Mouse (Mus musculus): ENCODE results near the gene Trarg1. TPM values are rescaled to one million over a fixed set of nuclear protein-coding genes. Genes with fewer than 3 reads are reported as not detected.

Trarg1 gene
- polyA plus RNA-seq, 1 experiment from 2014 or later: 1.3 TPM

GRCm38 (mm10) chr11:76695810-76696209, 16.2 kb downstream of the Trarg1 start:
- no peak overlapping the region for H3K4me3 ChIP-seq (replicated peaks; ENCODE audit: low read depth, low read length)
- H3K4me2 ChIP-seq (ENCODE audit: low read length): no peak overlapping the region
- WGBS: 74% methylated on average over 6 of the region's 6 CpGs
- no peak for ATAC-seq (replicated peaks; ENCODE audit: low FRiP score, low read depth)
- TF ChIP-seq CTCF (IDR thresholded peaks at IDR 0.05; ENCODE audit: low read depth): no peak
- no peak overlapping the region for H3K9ac ChIP-seq (ENCODE audit: low read depth, low read length)
- H3K27ac ChIP-seq: no peak overlapping the region
- DNase-seq (ENCODE audit: low spot score): no peak
- H3K36me3 ChIP-seq (ENCODE audit: insufficient read depth, low read length): no peaks in the 10 kb centered on the region
- no peaks in the 10 kb centered on the region for H3K4me1 ChIP-seq (replicated peaks; ENCODE audit: insufficient read depth, low read length)
- no peaks in the 10 kb centered on the region for H3K27me3 ChIP-seq (ENCODE audit: insufficient read depth, low read length)
- H3K9me3 ChIP-seq (replicated peaks; ENCODE audit: low read length): no peaks in the 10 kb centered on the region

DNA sequence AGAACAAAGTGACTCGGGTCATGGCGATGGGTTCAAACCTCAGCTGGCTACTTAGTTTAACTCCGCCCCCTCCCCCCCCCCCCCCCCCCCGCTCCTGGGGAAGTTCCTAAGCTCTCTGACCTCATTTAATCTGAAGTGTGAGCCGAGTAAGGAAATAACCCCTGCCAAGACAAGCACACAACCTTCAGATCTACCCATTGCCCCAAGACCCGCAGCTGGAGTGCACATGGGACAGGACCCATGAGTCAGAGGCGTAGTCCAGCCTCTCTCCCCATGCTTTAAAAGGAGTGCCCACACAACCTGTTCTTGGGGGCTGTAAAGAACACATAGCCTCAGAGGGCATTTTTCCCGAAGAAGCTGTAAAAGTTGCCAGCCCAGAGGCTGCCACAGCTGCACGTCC, 20.0 kb downstream of the Trarg1 start:
- no peaks in the 10 kb centered on the region for H3K36me3 ChIP-seq (ENCODE audit: insufficient read depth, low read length)
- DNase-seq (ENCODE audit: low spot score) (no peak), ATAC-seq (replicated peaks; ENCODE audit: low FRiP score, low read depth) (no peak)
- TF ChIP-seq CTCF (IDR thresholded peaks at IDR 0.05; ENCODE audit: low read depth): no peak
- 70% methylated on average over 8 of the region's 9 CpGs for WGBS
- H3K27me3 ChIP-seq (ENCODE audit: insufficient read depth, low read length): no peaks in the 10 kb centered on the region
- H3K27ac ChIP-seq: no peak overlapping the region
- no peak overlapping the region for H3K4me3 ChIP-seq (replicated peaks; ENCODE audit: low read depth, low read length)
- no peak overlapping the region for H3K4me2 ChIP-seq (ENCODE audit: low read length)
- H3K9me3 ChIP-seq (replicated peaks; ENCODE audit: low read length): no peaks in the 10 kb centered on the region
- H3K9ac ChIP-seq (ENCODE audit: low read depth, low read length): no peak overlapping the region
- H3K4me1 ChIP-seq (replicated peaks; ENCODE audit: insufficient read depth, low read length): no peaks in the 10 kb centered on the region

GRCm38 (mm10) chr11:76707656-76708055, 28.0 kb downstream of the Trarg1 start:
- no peak for ATAC-seq (replicated peaks; ENCODE audit: low FRiP score, low read depth)
- no peaks in the 10 kb centered on the region for H3K27me3 ChIP-seq (ENCODE audit: insufficient read depth, low read length)
- peaks cover 8% of the 10 kb centered on the region; the same call in 1 of the 2 replicates for H3K4me1 ChIP-seq (replicated peaks; ENCODE audit: insufficient read depth, low read length)
- no peak for TF ChIP-seq CTCF (IDR thresholded peaks at IDR 0.05; ENCODE audit: low read depth)
- DNase-seq (ENCODE audit: low spot score): no peak
- 83% methylated on average over 3 of the region's 3 CpGs for WGBS
- no peak overlapping the region for H3K27ac ChIP-seq
- no peak overlapping the region for H3K4me3 ChIP-seq (replicated peaks; ENCODE audit: low read depth, low read length)
- no peak overlapping the region for H3K4me2 ChIP-seq (ENCODE audit: low read length)
- no peaks in the 10 kb centered on the region for H3K9me3 ChIP-seq (replicated peaks; ENCODE audit: low read length)
- H3K9ac ChIP-seq (ENCODE audit: low read depth, low read length): no peak overlapping the region
- H3K36me3 ChIP-seq (ENCODE audit: insufficient read depth, low read length): no peaks in the 10 kb centered on the region

- Histone ChIP-seq H3K9me3 (replicated peaks; ENCODE audit: low read length) (no peaks in the 10 kb centered on the region), H3K36me3 (ENCODE audit: insufficient read depth, low read length) (no peaks in the 10 kb centered on the region), H3K9ac (ENCODE audit: low read depth, low read length) (no peak overlapping the region), H3K27ac (no peak overlapping the region), H3K4me3 (replicated peaks; ENCODE audit: low read depth, low read length) (no peak overlapping the region), H3K27me3 (ENCODE audit: insufficient read depth, low read length) (no peaks in the 10 kb centered on the region), H3K4me1 (replicated peaks; ENCODE audit: insufficient read depth, low read length) (peaks cover 8% of the 10 kb centered on the region; the same call in 1 of the 2 replicates), H3K4me2 (ENCODE audit: low read length) (no peak overlapping the region)
- 73% methylated on average over 1 of the region's 1 CpGs for WGBS
- ATAC-seq (replicated peaks; ENCODE audit: low FRiP score, low read depth) (no peak), DNase-seq (ENCODE audit: low spot score) (no peak)
- no peak for TF ChIP-seq CTCF (IDR thresholded peaks at IDR 0.05; ENCODE audit: low read depth)
Measured at GRCm38 (mm10) chr11:76708066-76708465, 28.5 kb downstream of the Trarg1 start.

- Histone ChIP-seq H3K27me3 (ENCODE audit: insufficient read depth, low read length) (no peaks in the 10 kb centered on the region), H3K4me1 (replicated peaks; ENCODE audit: insufficient read depth, low read length) (peaks cover 8% of the 10 kb centered on the region; the same call in 1 of the 2 replicates), H3K9me3 (replicated peaks; ENCODE audit: low read length) (no peaks in the 10 kb centered on the region), H3K27ac (peak overlapping the region; percentile 25; the same call in 1 of the 2 replicates), H3K4me2 (ENCODE audit: low read length) (no peak overlapping the region), H3K9ac (ENCODE audit: low read depth, low read length) (no peak overlapping the region), H3K36me3 (ENCODE audit: insufficient read depth, low read length) (no peaks in the 10 kb centered on the region), H3K4me3 (replicated peaks; ENCODE audit: low read depth, low read length) (no peak overlapping the region)
- 17% methylated on average over 1 of the region's 1 CpGs for WGBS
- ATAC-seq (replicated peaks; ENCODE audit: low FRiP score, low read depth): no peak
- no peak for TF ChIP-seq CTCF (IDR thresholded peaks at IDR 0.05; ENCODE audit: low read depth)
- no peak for DNase-seq (ENCODE audit: low spot score)
Measured at GRCm38 (mm10) chr11:76708881-76709280, 29.3 kb downstream of the Trarg1 start.

DNA sequence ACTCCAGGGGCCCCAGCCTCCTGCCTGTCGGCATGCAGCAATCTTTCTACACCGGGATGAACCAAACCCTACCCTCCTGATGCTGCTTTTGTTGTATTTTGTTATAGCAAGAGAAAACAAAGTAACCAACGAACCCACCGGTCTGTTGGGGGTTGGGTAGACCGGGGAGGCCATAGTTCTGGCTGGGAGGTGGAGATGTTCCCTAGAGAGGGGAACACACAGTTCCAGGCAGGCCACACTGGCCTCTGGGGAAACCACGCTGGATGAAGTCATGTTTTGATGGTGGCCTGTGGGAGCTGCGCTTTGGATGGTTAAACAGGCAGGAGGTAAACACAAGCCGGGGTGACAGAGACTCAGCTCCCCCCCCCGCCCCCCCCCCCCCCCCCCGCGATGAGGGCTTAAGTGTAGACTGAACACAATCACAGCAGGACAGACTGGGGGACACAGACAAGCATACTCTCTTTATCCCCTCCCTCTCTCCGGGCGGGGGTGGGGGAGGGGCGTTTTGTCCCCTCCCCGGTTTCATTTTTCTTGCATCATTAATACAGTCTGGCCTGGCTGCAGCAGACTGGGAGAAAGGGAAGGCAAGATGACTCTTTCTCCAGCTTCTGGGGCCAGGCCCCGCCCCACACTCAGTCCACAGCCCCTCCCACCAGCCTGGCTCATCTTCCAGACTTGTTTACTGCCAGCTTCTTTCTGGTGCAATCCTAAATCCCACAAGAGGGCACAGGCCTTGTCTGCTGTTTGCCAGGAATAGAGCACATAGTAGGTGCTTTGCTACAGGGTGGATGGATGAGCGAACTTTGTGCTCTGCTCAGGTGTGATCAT, 30.2 kb downstream of the Trarg1 start:
- Histone ChIP-seq H3K4me1 (replicated peaks; ENCODE audit: insufficient read depth, low read length) (peaks cover 8% of the 10 kb centered on the region; the same call in 1 of the 2 replicates), H3K4me3 (replicated peaks; ENCODE audit: low read depth, low read length) (no peak overlapping the region), H3K4me2 (ENCODE audit: low read length) (no peak overlapping the region), H3K27ac (0 out of 2 replicates have a peak overlapping the region, but pooled peaks have one; percentile 25), H3K36me3 (ENCODE audit: insufficient read depth, low read length) (no peaks in the 10 kb centered on the region), H3K9ac (ENCODE audit: low read depth, low read length) (no peak overlapping the region), H3K9me3 (replicated peaks; ENCODE audit: low read length) (no peaks in the 10 kb centered on the region), H3K27me3 (ENCODE audit: insufficient read depth, low read length) (no peaks in the 10 kb centered on the region)
- no peak for TF ChIP-seq CTCF (IDR thresholded peaks at IDR 0.05; ENCODE audit: low read depth)
- 40% methylated on average over 14 of the region's 17 CpGs for WGBS
- no peak; the same call in 1 of the 2 replicates for ATAC-seq (replicated peaks; ENCODE audit: low FRiP score, low read depth)
- peak; percentile 63 for DNase-seq (ENCODE audit: low spot score)

All from kidney, postnatal 0 days (tissue).